In genomic region chr13:57950091-57950490, GRCm38 (mm10) we compare ENCODE assay signal across 16 mouse cellular contexts. TPM values are rescaled to one million over a fixed set of nuclear protein-coding genes. Genes with fewer than 3 reads are reported as not detected.
DNase-seq lines count a peak whose midpoint lies in the region; ATAC-seq and TF ChIP-seq lines count a peak whose summit lies in the region.
"Had no signal": no experiment of that assay in that cellular context is flagged by ENCODE, and none has a peak within 500 bp of the region (broad histone marks: within the 10 kb centered on the region; RNA-seq: fewer than 3 reads in every experiment).

No protein-coding gene starts in this region.

- no peak overlapping the region for H3K4me3 ChIP-seq in left cerebral cortex, adult 2 months
- no peak overlapping the region for H3K4me3 ChIP-seq in hindbrain, embryonic 14.5 days (replicated peaks; ENCODE audit: low read length)
- H3K4me3 ChIP-seq in liver, postnatal 0 days (ENCODE audit: low read depth, low read length) = no peak overlapping the region
- H3K4me3 ChIP-seq: embryonic facial prominence, embryonic 10.5 days had no signal

- DNase-seq in right cerebral cortex, adult 18-20 months = peak; percentile 81
- no peak for DNase-seq in right cerebral cortex, postnatal 4 days
- peak; percentile 42 to 65 for DNase-seq in cerebellum, postnatal 14 days
- peak; percentile 46 to 49 for DNase-seq in left cerebral cortex, adult 2 months (ENCODE audit: extremely low spot score in 1 of 2, low spot score in 2 of 2)
- DNase-seq in skeletal muscle tissue, adult 2 months (ENCODE audit: low read depth, low spot score) = peak; percentile 4
- DNase-seq in hindbrain, embryonic 14.5 days (ENCODE audit: low spot score) = no peak
- DNase-seq in liver, postnatal 0 days = no peak
- no peak for DNase-seq in embryo, embryonic 10.5 days (ENCODE audit: low spot score)
- DNase-seq: heart, postnatal 10 days; kidney, adult 9 months had no signal

- ATAC-seq in hindbrain, embryonic 14.5 days (ENCODE audit: low FRiP score) = no peak
- no peak for ATAC-seq in liver, postnatal 0 days
- ATAC-seq: hindbrain, postnatal 0 days had no signal

- no peaks in the 10 kb centered on the region for H3K4me1 ChIP-seq in hindbrain, embryonic 14.5 days (replicated peaks; ENCODE audit: control insufficient read depth, insufficient read depth, low read length)
- no peaks in the 10 kb centered on the region for H3K4me1 ChIP-seq in liver, postnatal 0 days (ENCODE audit: insufficient read depth)

- H3K36me3 ChIP-seq in hindbrain, embryonic 14.5 days (replicated peaks; ENCODE audit: control insufficient read depth, insufficient read depth) = no peaks in the 10 kb centered on the region
- H3K36me3 ChIP-seq in liver, postnatal 0 days (replicated peaks; ENCODE audit: insufficient read depth, low read length) = no peaks in the 10 kb centered on the region
- H3K36me3 ChIP-seq: embryonic facial prominence, embryonic 10.5 days had no signal

- H3K27ac ChIP-seq in left cerebral cortex, adult 2 months = peak overlapping the region; percentile 63
- H3K27ac ChIP-seq in hindbrain, embryonic 14.5 days = no peak overlapping the region
- no peak overlapping the region for H3K27ac ChIP-seq in liver, postnatal 0 days (ENCODE audit: low read depth)
- H3K27ac ChIP-seq: embryonic facial prominence, embryonic 10.5 days; hindbrain, postnatal 0 days had no signal

- TF ChIP-seq EP300 in liver, postnatal 0 days (IDR thresholded peaks at IDR 0.05; ENCODE audit: low read depth) = no peak

- H3K4me2 ChIP-seq in hindbrain, embryonic 14.5 days (replicated peaks) = no peak overlapping the region
- H3K4me2 ChIP-seq in liver, postnatal 0 days (ENCODE audit: low read depth, low read length) = no peak overlapping the region

- intact Hi-C loops in left cerebral cortex, adult 2 months (cut with DNase I) = no loop called here

- 83% methylated on average over 12 of the region's 12 CpGs for WGBS in hindbrain, embryonic 14.5 days
- 79% methylated on average over 12 of the region's 12 CpGs for whole genome bisulfite sequencing in liver, postnatal 0 days (ENCODE audit: insufficient replicate concordance)

- H3K9me3 ChIP-seq in hindbrain, embryonic 14.5 days (ENCODE audit: control insufficient read depth, low read length) = no peaks in the 10 kb centered on the region
- H3K9me3 ChIP-seq in liver, postnatal 0 days (ENCODE audit: low read length) = no peaks in the 10 kb centered on the region
- H3K9me3 ChIP-seq: embryonic facial prominence, embryonic 10.5 days had no signal

- H3K27me3 ChIP-seq in hindbrain, embryonic 14.5 days (ENCODE audit: control insufficient read depth, insufficient read depth, low read length) = 0 out of 2 replicates have a peak, but pooled peaks cover 5% of the 10 kb centered on the region
- no peaks in the 10 kb centered on the region for H3K27me3 ChIP-seq in liver, postnatal 0 days (ENCODE audit: insufficient read depth, low read length)
- H3K27me3 ChIP-seq: CH12.LX had no signal

- no peak for TF ChIP-seq CTCF in left cerebral cortex, adult 2 months (IDR thresholded peaks at IDR 0.05)
- no peak for TF ChIP-seq CTCF in liver, postnatal 0 days (IDR thresholded peaks at IDR 0.05; ENCODE audit: low read depth)

- no peak overlapping the region for H3K9ac ChIP-seq in hindbrain, embryonic 14.5 days
- no peak overlapping the region for H3K9ac ChIP-seq in liver, postnatal 0 days (replicated peaks)

RNA-seq across cellular contexts. Expression of gene Spock1, which starts 42.0 kb away (rescaled TPM):
- total RNA-seq in left cerebral cortex, adult 2 months (2021) = 100 to 1,000 TPM; 276 to 279 TPM
- polyA plus RNA-seq in hindbrain, embryonic 14.5 days (2014; fragmentation: Nextera tagmentation; extraction: Ambion mirVana) = 104 and 118 TPM in 2 replicates
- not detected in 2 replicates for polyA plus RNA-seq in liver, postnatal 0 days (2015; fragmentation: Nextera tagmentation; extraction: Ambion mirVana)
- total RNA-seq: CH12.LX; granulocyte monocyte progenitor cell, adult 5-6 weeks; liver, adult 2 months; neutrophil, adult 5-6 weeks had no signal
- polyA plus RNA-seq: liver, adult 2 months had no signal

Comparison
In these comparisons a context has a peak if more than half of its experiments do, and no peak if none do; other contexts are left out.
1. DNase-seq: peak in right cerebral cortex, adult 18-20 months (single experiment), cerebellum, postnatal 14 days (2 of 2), left cerebral cortex, adult 2 months (2 of 2) and skeletal muscle tissue, adult 2 months (single experiment); none in right cerebral cortex, postnatal 4 days (single experiment), hindbrain, embryonic 14.5 days (single experiment), liver, postnatal 0 days (single experiment) and embryo, embryonic 10.5 days (single experiment).
2. RNA of gene Spock1, which starts 42.0 kb away (polyA plus RNA-seq): 104 to 118 TPM in hindbrain, embryonic 14.5 days; not detected in liver, postnatal 0 days; every median in the first group is over 100 times any median in the second.